In genomic region chr17:50908568-50909335, GRCm38 (mm10) we compare ENCODE assay signal across 12 mouse cellular contexts.
A peak's percentile ranks its signal among the peaks of the same experiment; 100 is the strongest.
DNase-seq lines count a peak whose midpoint lies in the region; ATAC-seq and TF ChIP-seq lines count a peak whose summit lies in the region.
"Had no signal": no experiment of that assay in that cellular context is flagged by ENCODE, and none has a peak within 500 bp of the region (broad histone marks: within the 10 kb centered on the region; RNA-seq: fewer than 3 reads in every experiment).

No protein-coding gene starts in this region.

- H3K9ac ChIP-seq in limb, embryonic 11.5 days (ENCODE audit: low read length), result no peak overlapping the region
- H3K9ac ChIP-seq in forebrain, embryonic 14.5 days (ENCODE audit: low read length), result no peak overlapping the region
- H3K9ac ChIP-seq in hindbrain, postnatal 0 days (replicated peaks; ENCODE audit: low read length), result no peak overlapping the region
- H3K9ac ChIP-seq: liver, embryonic 15.5 days had no signal

- no peak for DNase-seq in limb, embryonic 11.5 days (ENCODE audit: low spot score)
- DNase-seq in limb, embryonic 10.5 days (ENCODE audit: low spot score), result no peak
- peak; percentile 24 for DNase-seq in forebrain, embryonic 14.5 days (ENCODE audit: low spot score)
- DNase-seq in hindbrain, postnatal 0 days (ENCODE audit: low spot score), result no peak
- no peak for DNase-seq in gastrocnemius, adult 8-10 months (ENCODE audit: low spot score in 2 of 2)
- DNase-seq in embryo, embryonic 10 days (ENCODE audit: low spot score), result no peak
- DNase-seq: cerebellum, adult 9-11 months; heart, adult 11 months; kidney, adult 18-20 months had no signal

- TF ChIP-seq CTCF in hindbrain, postnatal 0 days (IDR thresholded peaks at IDR 0.05; ENCODE audit: low read depth), result no peak

- 72% methylated on average over 6 of the region's 6 CpGs for WGBS in limb, embryonic 11.5 days
- WGBS in limb, embryonic 10.5 days, result 73% methylated on average over 6 of the region's 6 CpGs
- 60% methylated on average over 6 of the region's 6 CpGs for WGBS in forebrain, embryonic 14.5 days
- WGBS in hindbrain, postnatal 0 days, result 62% methylated on average over 6 of the region's 6 CpGs

- H3ac ChIP-seq in myocyte (ENCODE audit: control insufficient read depth, insufficient read length), result no peak overlapping the region

- TF ChIP-seq POLR2A in myocyte (IDR thresholded peaks at IDR 0.05; ENCODE audit: insufficient read length, low read depth), result no peak

- no peak overlapping the region for H3K4me2 ChIP-seq in limb, embryonic 11.5 days (ENCODE audit: low read depth, severe bottlenecking)
- no peak overlapping the region for H3K4me2 ChIP-seq in forebrain, embryonic 14.5 days (ENCODE audit: low read length)
- H3K4me2 ChIP-seq in hindbrain, postnatal 0 days (ENCODE audit: low read depth, low read length), result no peak overlapping the region
- H3K4me2 ChIP-seq in myocyte (ENCODE audit: low read depth), result peak overlapping the region; percentile 20
- H3K4me2 ChIP-seq: liver, embryonic 15.5 days had no signal

- peak; percentile 39; the same call in 1 of the 2 replicates for ATAC-seq in limb, embryonic 11.5 days (ENCODE audit: insufficient number of reproducible peaks, low FRiP score, low TSS enrichment, low read depth)
- peak; percentile 79 for ATAC-seq in forebrain, embryonic 14.5 days
- ATAC-seq in hindbrain, postnatal 0 days, result peak; percentile 43; the same call in 1 of the 2 replicates
- no peak for ATAC-seq in activated CD4-positive, CD25-positive, alpha-beta regulatory T cell, adult 4 months

- no peaks in the 10 kb centered on the region for H3K79me2 ChIP-seq in myocyte (ENCODE audit: control insufficient read depth, insufficient read depth)

- no peaks in the 10 kb centered on the region for H3K9me3 ChIP-seq in limb, embryonic 11.5 days (ENCODE audit: control insufficient read depth, low read length)
- H3K9me3 ChIP-seq in limb, embryonic 10.5 days (replicated peaks), result no peaks in the 10 kb centered on the region
- H3K9me3 ChIP-seq in forebrain, embryonic 14.5 days (replicated peaks; ENCODE audit: control insufficient read depth, low read length), result no peaks in the 10 kb centered on the region
- H3K9me3 ChIP-seq in hindbrain, postnatal 0 days (ENCODE audit: low read length), result no peaks in the 10 kb centered on the region
- H3K9me3 ChIP-seq: liver, embryonic 15.5 days had no signal

- H3K4me1 ChIP-seq in limb, embryonic 11.5 days (ENCODE audit: control insufficient read depth, insufficient read depth, low read length), result no peaks in the 10 kb centered on the region
- peaks cover 11% of the 10 kb centered on the region for H3K4me1 ChIP-seq in limb, embryonic 10.5 days
- no peaks in the 10 kb centered on the region for H3K4me1 ChIP-seq in forebrain, embryonic 14.5 days (ENCODE audit: control insufficient read depth, insufficient read depth, low read length)
- no peaks in the 10 kb centered on the region for H3K4me1 ChIP-seq in hindbrain, postnatal 0 days (ENCODE audit: insufficient read depth, low read length)
- H3K4me1 ChIP-seq: liver, embryonic 15.5 days had no signal

- no peak overlapping the region for H3K4me3 ChIP-seq in limb, embryonic 11.5 days (ENCODE audit: low read depth, low read length)
- H3K4me3 ChIP-seq in limb, embryonic 10.5 days, result no peak overlapping the region
- H3K4me3 ChIP-seq in forebrain, embryonic 14.5 days (ENCODE audit: low read depth, low read length), result no peak overlapping the region
- H3K4me3 ChIP-seq in hindbrain, postnatal 0 days (ENCODE audit: low read length), result no peak overlapping the region
- H3K4me3 ChIP-seq in myocyte, result no peak overlapping the region
- H3K4me3 ChIP-seq: liver, embryonic 15.5 days had no signal

- no peaks in the 10 kb centered on the region for H3K27me3 ChIP-seq in limb, embryonic 11.5 days (ENCODE audit: control insufficient read depth, insufficient read depth, low read length)
- no peaks in the 10 kb centered on the region for H3K27me3 ChIP-seq in limb, embryonic 10.5 days (ENCODE audit: low read depth, poor library complexity, severe bottlenecking)
- H3K27me3 ChIP-seq in forebrain, embryonic 14.5 days (replicated peaks; ENCODE audit: control insufficient read depth, insufficient read depth, low read length), result no peaks in the 10 kb centered on the region
- H3K27me3 ChIP-seq in hindbrain, postnatal 0 days (ENCODE audit: insufficient read depth, low read length), result no peaks in the 10 kb centered on the region
- H3K27me3 ChIP-seq in myocyte (ENCODE audit: control insufficient read depth, insufficient read depth, insufficient read length), result no peaks in the 10 kb centered on the region
- H3K27me3 ChIP-seq: liver, embryonic 15.5 days had no signal

- H3K36me3 ChIP-seq in limb, embryonic 11.5 days (ENCODE audit: control insufficient read depth, insufficient read depth, low read length), result no peaks in the 10 kb centered on the region
- H3K36me3 ChIP-seq in limb, embryonic 10.5 days, result no peaks in the 10 kb centered on the region
- no peaks in the 10 kb centered on the region for H3K36me3 ChIP-seq in forebrain, embryonic 14.5 days (ENCODE audit: control insufficient read depth, insufficient read depth, low read length)
- H3K36me3 ChIP-seq in hindbrain, postnatal 0 days (ENCODE audit: insufficient read depth, low read length), result no peaks in the 10 kb centered on the region
- H3K36me3 ChIP-seq in myocyte (ENCODE audit: control insufficient read depth, insufficient read depth), result no peaks in the 10 kb centered on the region
- H3K36me3 ChIP-seq: liver, embryonic 15.5 days had no signal

- no peak overlapping the region for H3K27ac ChIP-seq in limb, embryonic 11.5 days (replicated peaks; ENCODE audit: low read depth, low read length)
- H3K27ac ChIP-seq in limb, embryonic 10.5 days, result no peak overlapping the region
- no peak overlapping the region for H3K27ac ChIP-seq in forebrain, embryonic 14.5 days (ENCODE audit: low read depth, low read length)
- no peak overlapping the region for H3K27ac ChIP-seq in hindbrain, postnatal 0 days
- H3K27ac ChIP-seq: liver, embryonic 15.5 days had no signal

TF ChIP-seq in myocyte, 11 proteins besides CTCF, POLR2A, EP300 and RAD21:
- TF ChIP-seq CEBPB (IDR thresholded peaks at IDR 0.05; ENCODE audit: insufficient read depth, poor library complexity, severe bottlenecking), result no peak
- TF ChIP-seq MYOG (IDR thresholded peaks at IDR 0.05; ENCODE audit: control insufficient read depth in 1 of 3, insufficient read depth in 1 of 3, insufficient read length in 2 of 3, low read depth in 2 of 3), result peak in 2 of 3 experiments; percentile 64 to 85
- TF ChIP-seq E2F4 (IDR thresholded peaks at IDR 0.05; ENCODE audit: insufficient read depth), result no peak
- no peak for TF ChIP-seq MAX (IDR thresholded peaks at IDR 0.05; ENCODE audit: low read depth)
- no peak for TF ChIP-seq SRF (IDR thresholded peaks at IDR 0.05; ENCODE audit: control insufficient read depth, insufficient read length, low read depth)
- peak; percentile 34 for TF ChIP-seq TCF12 (IDR thresholded peaks at IDR 0.05; ENCODE audit: insufficient read depth, poor library complexity, severe bottlenecking)
- TF ChIP-seq REST (IDR thresholded peaks at IDR 0.05; ENCODE audit: insufficient read depth, insufficient read length), result no peak
- peak; percentile 33 to 74 (median 54) for TF ChIP-seq MYOD1 (IDR thresholded peaks at IDR 0.05; ENCODE audit: control insufficient read depth in 1 of 3, insufficient read length in 2 of 3, low read depth in 2 of 3)
- TF ChIP-seq TCF3 (IDR thresholded peaks at IDR 0.05; ENCODE audit: insufficient read length, low read depth), result peak; percentile 7
- no peak for TF ChIP-seq POLR2AphosphoS2 (IDR thresholded peaks at IDR 0.05; ENCODE audit: insufficient read length, low read depth)
- TF ChIP-seq USF1 (IDR thresholded peaks at IDR 0.05; ENCODE audit: low read depth), result peak; percentile 48
